Mouse (Mus musculus) CH12.LX (cell line): ENCODE measurements around the gene Mrpl18. TPM values are rescaled to one million over a fixed set of nuclear protein-coding genes. Genes with fewer than 3 reads are reported as not detected.

ENCODE experiments used
- DNase-seq: peaks from one replicate; pipeline ENCODE4 v3.0.0-alpha.2; 2013; ENCODE audit errors: extremely low read depth
- H3K27ac ChIP-seq: 2 replicates; pipeline ENCODE4 v1.5.1; 2012; ENCODE audit warnings: low read depth, mild to moderate bottlenecking, control low read depth, moderate library complexity; ENCODE audit not compliant: insufficient read depth
- H3K27me3 ChIP-seq: replicated peaks from 2 replicates; pipeline ENCODE3; 2012; ENCODE audit warnings: inconsistent platforms
- H3K36me3 ChIP-seq, 2 experiments: replicated peaks in 1 of 2; 2 replicates each; pipeline versions ENCODE3 to v1.6.1; 2012; ENCODE audit warnings: inconsistent platforms in 1 of 2, low read length in 1 of 2, mild to moderate bottlenecking in 1 of 2, mixed read lengths in 1 of 2, moderate library complexity in 1 of 2; ENCODE audit not compliant: control insufficient read depth in 1 of 2, insufficient read depth in 1 of 2
- H3K4me1 ChIP-seq, 2 experiments: 2 replicates each; pipeline ENCODE4 v1.6.1; 2012; ENCODE audit warnings: inconsistent platforms in 1 of 2, moderate library complexity in 1 of 2; ENCODE audit not compliant: insufficient read depth in 2 of 2, control insufficient read depth in 1 of 2
- H3K4me2 ChIP-seq: 2 replicates; pipeline ENCODE4 v1.6.1; 2012; ENCODE audit warnings: low read depth, mild to moderate bottlenecking, control low read depth; ENCODE audit not compliant: poor library complexity, insufficient read depth, severe bottlenecking
- H3K4me3 ChIP-seq, 3 experiments: fragments of 150-350 bp in 1 of 3; sonication (generic) in 1 of 3; replicated peaks in 1 of 3; 2 replicates each; pipeline versions ENCODE3 to v1.5.1; 2011 to 2012; ENCODE audit warnings: low read depth in 2 of 3, low read length in 2 of 3, mild to moderate bottlenecking in 2 of 3, moderate library complexity in 2 of 3, control low read depth in 1 of 3, improper control_type of control experiment in 1 of 3, inconsistent platforms in 1 of 3, mixed read lengths in 1 of 3; ENCODE audit not compliant: poor library complexity in 1 of 3
- H3K79me2 ChIP-seq: replicated peaks from 2 replicates; pipeline ENCODE4 v1.6.1; 2012; ENCODE audit warnings: mild to moderate bottlenecking, moderate library complexity; ENCODE audit not compliant: control insufficient read depth, poor library complexity, insufficient read depth, severe bottlenecking; ENCODE audit errors: extremely low read depth
- H3K9ac ChIP-seq: 2 replicates; pipeline ENCODE4 v1.6.1; 2012; ENCODE audit warnings: low read depth, mild to moderate bottlenecking, control low read depth, moderate library complexity; ENCODE audit not compliant: insufficient read depth
- H3K9me3 ChIP-seq: replicated peaks from 2 replicates; pipeline ENCODE3; 2012; ENCODE audit warnings: low read length, inconsistent platforms, mixed read lengths
- BHLHE40 ChIP-seq: IDR thresholded peaks from 2 replicates; pipeline ENCODE4 v1.6.1; 2011; ENCODE audit warnings: mild to moderate bottlenecking, low read depth, low read length, improper control_type of control experiment
- CHD1 ChIP-seq: IDR thresholded peaks from 2 replicates; pipeline ENCODE4 v1.6.1; 2012; ENCODE audit warnings: low read depth, low read length, improper control_type of control experiment, inconsistent platforms
- CHD2 ChIP-seq: IDR thresholded peaks from 2 replicates; pipeline ENCODE4 v1.6.1; 2011; ENCODE audit warnings: low read length, improper control_type of control experiment
- CTCF ChIP-seq, 2 experiments: IDR thresholded peaks in 1 of 2; conservative IDR thresholded peaks in 1 of 2; 2 replicates each; pipeline ENCODE4 v1.5.1; 2011 to 2012; ENCODE audit warnings: low read depth in 2 of 2, low read length in 2 of 2, improper control_type of control experiment in 1 of 2, inconsistent platforms in 1 of 2, mild to moderate bottlenecking in 1 of 2, moderate library complexity in 1 of 2
- ELF1 ChIP-seq: IDR thresholded peaks from 2 replicates; pipeline ENCODE4 v1.6.1; 2014; ENCODE audit warnings: low read depth, mild to moderate bottlenecking, inconsistent platforms, low read length, improper control_type of control experiment
- EP300 ChIP-seq: IDR thresholded peaks from 2 replicates; pipeline ENCODE4 v1.6.1; 2011; ENCODE audit warnings: low read length, improper control_type of control experiment
- IRF4 ChIP-seq: IDR thresholded peaks from 2 replicates; pipeline ENCODE4 v1.6.1; 2014; ENCODE audit warnings: low read depth, mild to moderate bottlenecking, inconsistent platforms, low read length, improper control_type of control experiment
- JUN ChIP-seq: IDR thresholded peaks from 2 replicates; pipeline ENCODE4 v1.6.1; 2011; ENCODE audit warnings: low read depth, mild to moderate bottlenecking, low read length, improper control_type of control experiment, moderate library complexity; ENCODE audit not compliant: insufficient read depth
- MAFK ChIP-seq: IDR thresholded peaks from 2 replicates; pipeline ENCODE4 v1.6.1; 2011; ENCODE audit warnings: low read length, improper control_type of control experiment; ENCODE audit not compliant: insufficient replicate concordance
- MAZ ChIP-seq: IDR thresholded peaks from 2 replicates; pipeline ENCODE4 v1.6.1; 2012; ENCODE audit warnings: low read depth, mild to moderate bottlenecking, inconsistent platforms, low read length, improper control_type of control experiment, moderate library complexity
- MEF2A ChIP-seq: IDR thresholded peaks from 2 replicates; pipeline ENCODE4 v1.6.1; 2014; ENCODE audit warnings: low read depth, mild to moderate bottlenecking, inconsistent platforms, low read length, improper control_type of control experiment, borderline replicate concordance
- MXI1 ChIP-seq: IDR thresholded peaks from 2 replicates; pipeline ENCODE4 v1.6.1; 2011; ENCODE audit warnings: mild to moderate bottlenecking, low read depth, low read length, improper control_type of control experiment
- MYC ChIP-seq: IDR thresholded peaks from 2 replicates; pipeline ENCODE4 v1.6.1; 2011; ENCODE audit warnings: low read depth, mild to moderate bottlenecking, improper control_type of control experiment, low read length
- NRF1 ChIP-seq: IDR thresholded peaks from 2 replicates; pipeline ENCODE4 v1.6.1; 2014; ENCODE audit warnings: low read depth, mild to moderate bottlenecking, inconsistent platforms, low read length, improper control_type of control experiment, moderate library complexity
- POLR2A ChIP-seq: IDR thresholded peaks from 2 replicates; pipeline ENCODE4 v1.6.1; 2011; ENCODE audit warnings: low read depth, mild to moderate bottlenecking, improper control_type of control experiment, low read length
- POLR2AphosphoS2 ChIP-seq: IDR thresholded peaks from 2 replicates; pipeline ENCODE4 v1.6.1; 2011; ENCODE audit warnings: low read depth, low read length, improper control_type of control experiment
- RAD21 ChIP-seq: IDR thresholded peaks from 2 replicates; pipeline ENCODE4 v1.6.1; 2011; ENCODE audit warnings: low read depth, mild to moderate bottlenecking, low read length, improper control_type of control experiment, moderate library complexity
- RCOR1 ChIP-seq: conservative IDR thresholded peaks from 2 replicates; pipeline ENCODE4 v1.6.1; 2012; ENCODE audit warnings: low read depth, mild to moderate bottlenecking, inconsistent platforms, low read length, improper control_type of control experiment
- SIN3A ChIP-seq: IDR thresholded peaks from 2 replicates; pipeline ENCODE4 v1.6.1; 2012; ENCODE audit warnings: low read length, improper control_type of control experiment, inconsistent platforms
- SMC3 ChIP-seq: IDR thresholded peaks from 2 replicates; pipeline ENCODE4 v1.6.1; 2011; ENCODE audit warnings: low read depth, low read length, improper control_type of control experiment
- UBTF ChIP-seq: IDR thresholded peaks from 2 replicates; pipeline ENCODE4 v1.6.1; 2012; ENCODE audit warnings: low read depth, mild to moderate bottlenecking, inconsistent platforms, low read length, improper control_type of control experiment, moderate library complexity
- ZC3H11A ChIP-seq: IDR thresholded peaks from 2 replicates; pipeline ENCODE4 v1.6.1; 2012; ENCODE audit warnings: low read depth, mild to moderate bottlenecking, inconsistent platforms, low read length, improper control_type of control experiment
- ZKSCAN1 ChIP-seq: IDR thresholded peaks from 2 replicates; pipeline ENCODE4 v1.6.1; 2012; ENCODE audit warnings: low read depth, inconsistent platforms, low read length, improper control_type of control experiment, borderline replicate concordance
- ZMIZ1 ChIP-seq: IDR thresholded peaks from 2 replicates; pipeline ENCODE4 v1.6.1; 2012; ENCODE audit warnings: low read depth, mild to moderate bottlenecking, inconsistent platforms, low read length, improper control_type of control experiment
- ZNF384 ChIP-seq: IDR thresholded peaks from 2 replicates; pipeline ENCODE4 v1.6.1; 2012; ENCODE audit warnings: low read depth, low read length, improper control_type of control experiment, inconsistent platforms
- dilution Hi-C: fragments of 300-500 bp; cut with MboI; formaldehyde crosslinking; loops from 2 replicates; pipeline ENCODE4 v1.14.3; 2020; ENCODE audit warnings: low sequenced_read_pairs; ENCODE audit not compliant: extremely low pct_unique_long_range_greater_than_20kb, extremely low pct_ligation_motif_present
- in situ Hi-C: fragments of 300-500 bp; cut with MboI; formaldehyde crosslinking; loops from 3 replicates; pipeline ENCODE4 v1.14.3; 2019; ENCODE audit warnings: low sequenced_read_pairs, low pct_ligation_motif_present, low pct_unique_long_range_greater_than_20kb, mixed read lengths
- polyA plus RNA-seq: library from polyadenylated mRNA; unstranded; fragments of >175 nt; gene quantifications from 2 replicates; pipeline ENCODE4 v1.2.1, GENCODE M21; 2012; ENCODE audit warnings: low read depth; ENCODE audit not compliant: insufficient read length
- total RNA-seq, 2 experiments: library from RNA; depleted of rRNA; stranded (reverse); fragments of 300-350 nt in 1 of 2; fragments of >200 nt in 1 of 2; gene quantifications; 2 replicates each; pipeline ENCODE4 v1.2.3; 2012 to 2014

Mrpl18 gene
- total and polyA plus RNA-seq, 3 experiments, result 132 to 197 (median 150) TPM

- in situ Hi-C loops, result no loop called here
- DNase-seq, result no peak
Observed at GRCm38 (mm10) chr17:12866853-12867252, 49.3 kb downstream of the Mrpl18 start.

GRCm38 (mm10) chr17:12865407-12865806 lies 50.7 kb downstream of the Mrpl18 start:
- dilution Hi-C loops, result no loop called here
- in situ Hi-C loops, result no loop called here
- H3K4me1 ChIP-seq, result no peaks in the 10 kb centered on the region; a peak in 2 of 4 replicates
- no peak for DNase-seq
- TF ChIP-seq POLR2A, result no peak
- no peak for TF ChIP-seq CHD2
- no peak for TF ChIP-seq CTCF (conservative IDR thresholded peaks at IDR 0.05 in 1 of 2, IDR thresholded peaks at IDR 0.05 in 1 of 2; ENCODE audit: low read depth in 2 of 2, low read length in 2 of 2)
- TF ChIP-seq CHD1, result no peak
- no peak for TF ChIP-seq MYC
- no peak for TF ChIP-seq RCOR1
- TF ChIP-seq MAZ, result no peak
- TF ChIP-seq, all 38 proteins: peak for 0
- Histone ChIP-seq H3K4me2 (no peak overlapping the region), H3K9ac (no peak overlapping the region), H3K79me2 (no peaks in the 10 kb centered on the region), H3K27me3 (no peaks in the 10 kb centered on the region), H3K36me3 (no peaks in the 10 kb centered on the region), H3K4me3 (no peak overlapping the region), H3K9me3 (no peaks in the 10 kb centered on the region), H3K27ac (no peak overlapping the region)

More at GRCm38 (mm10) chr17:12866853-12867252, 49.3 kb downstream of the Mrpl18 start:
- H3K9me3 ChIP-seq, result no peaks in the 10 kb centered on the region
- no peaks in the 10 kb centered on the region for H3K79me2 ChIP-seq
- dilution Hi-C loops, result no loop called here
- H3K27ac ChIP-seq, result no peak overlapping the region
- no peak overlapping the region for H3K4me3 ChIP-seq
- H3K36me3 ChIP-seq, result no peaks in the 10 kb centered on the region
- H3K27me3 ChIP-seq, result peaks cover 5% of the 10 kb centered on the region
- H3K9ac ChIP-seq, result no peak overlapping the region
- no peaks in the 10 kb centered on the region; a peak in 2 of 4 replicates for H3K4me1 ChIP-seq
- H3K4me2 ChIP-seq, result no peak overlapping the region
- TF ChIP-seq SIN3A, result no peak
- no peak for TF ChIP-seq BHLHE40
- TF ChIP-seq EP300, result no peak
- no peak for TF ChIP-seq ZC3H11A
- no peak for TF ChIP-seq MAZ
- no peak for TF ChIP-seq MXI1
- no peak for TF ChIP-seq SMC3
- no peak for TF ChIP-seq CHD1
- TF ChIP-seq IRF4, result no peak
- TF ChIP-seq MEF2A, result no peak
- no peak for TF ChIP-seq RAD21
- TF ChIP-seq NRF1, result no peak
- no peak for TF ChIP-seq MAFK
- TF ChIP-seq ZNF384, result no peak
- TF ChIP-seq ZKSCAN1, result no peak
- TF ChIP-seq ZMIZ1, result no peak
- no peak for TF ChIP-seq JUN
- TF ChIP-seq UBTF, result no peak
- no peak for TF ChIP-seq ELF1
- no peak for TF ChIP-seq POLR2AphosphoS2
